Mouse (Mus musculus): ENCODE results near the gene Emc10. TPM values are rescaled to one million over a fixed set of nuclear protein-coding genes. Genes with fewer than 3 reads are reported as not detected.

Gene Emc10
- total and polyA plus RNA-seq, 3 experiments, result 91.4 to 149 TPM; not detected in 1

- no peak overlapping the region for H3K4me3 ChIP-seq (ENCODE audit: control insufficient read depth in 1 of 2, insufficient read depth in 1 of 2, low read depth in 2 of 2, low read length in 2 of 2)
- H3K27ac ChIP-seq (ENCODE audit: control insufficient read depth, low read depth, low read length), result no peak overlapping the region
- no peaks in the 10 kb centered on the region; the same call in 1 of the 2 replicates for H3K79me2 ChIP-seq (ENCODE audit: control insufficient read depth, insufficient read depth, low read length, poor library complexity)
- H3K27me3 ChIP-seq (ENCODE audit: control insufficient read depth in 1 of 2, insufficient read depth in 2 of 2, low read length in 2 of 2), result peaks cover 0 to 1% of the 10 kb centered on the region in 2 experiments; a peak in 2 of 4 replicates
- H3K4me1 ChIP-seq (ENCODE audit: control insufficient read depth in 1 of 2, insufficient read depth in 2 of 2, low read length in 2 of 2), result no peaks in the 10 kb centered on the region
- no peaks in the 10 kb centered on the region for H3K9me3 ChIP-seq (replicated peaks; ENCODE audit: insufficient read depth, low read length)
- no peak for DNase-seq (ENCODE audit: low read depth, low spot score)
- no peaks in the 10 kb centered on the region for H3K36me3 ChIP-seq (ENCODE audit: control insufficient read depth in 1 of 2, insufficient read depth in 2 of 2, low read length in 2 of 2)
- TF ChIP-seq ETS1 (IDR thresholded peaks at IDR 0.05; ENCODE audit: low read depth, low read length) (no peak), SIN3A (IDR thresholded peaks at IDR 0.05; ENCODE audit: low read length) (no peak), MXI1 (IDR thresholded peaks at IDR 0.05; ENCODE audit: low read depth, low read length) (no peak), E2F4 (IDR thresholded peaks at IDR 0.05; ENCODE audit: borderline replicate concordance, low read depth, low read length) (no peak), POLR2A (IDR thresholded peaks at IDR 0.05; ENCODE audit: control insufficient read depth in 1 of 2, insufficient read depth in 1 of 2, low read depth in 1 of 2, low read length in 2 of 2, poor library complexity in 1 of 2) (no peak)
- no peak overlapping the region for H3K9ac ChIP-seq (ENCODE audit: control insufficient read depth, low read depth, low read length, poor library complexity, severe bottlenecking)
Observed at GRCm38 (mm10) chr7:44523056-44523455, 26.7 kb upstream of the Emc10 start.

GRCm38 (mm10) chr7:44521710-44522109 lies 25.4 kb upstream of the Emc10 start:
- Histone ChIP-seq H3K27ac (ENCODE audit: control insufficient read depth, low read depth, low read length) (no peak overlapping the region), H3K4me3 (ENCODE audit: control insufficient read depth in 1 of 2, insufficient read depth in 1 of 2, low read depth in 2 of 2, low read length in 2 of 2) (no peak overlapping the region), H3K9me3 (replicated peaks; ENCODE audit: insufficient read depth, low read length) (no peaks in the 10 kb centered on the region), H3K4me1 (ENCODE audit: control insufficient read depth in 1 of 2, insufficient read depth in 2 of 2, low read length in 2 of 2) (no peaks in the 10 kb centered on the region), H3K79me2 (ENCODE audit: control insufficient read depth, insufficient read depth, low read length, poor library complexity) (no peaks in the 10 kb centered on the region), H3K27me3 (ENCODE audit: control insufficient read depth in 1 of 2, insufficient read depth in 2 of 2, low read length in 2 of 2) (peaks cover 0 to 2% of the 10 kb centered on the region in 2 experiments; a peak in 3 of 4 replicates), H3K36me3 (ENCODE audit: control insufficient read depth in 1 of 2, insufficient read depth in 2 of 2, low read length in 2 of 2) (no peaks in the 10 kb centered on the region), H3K9ac (ENCODE audit: control insufficient read depth, low read depth, low read length, poor library complexity, severe bottlenecking) (no peak overlapping the region)
- TF ChIP-seq CTCF (IDR thresholded peaks at IDR 0.05 in 2 of 3, conservative IDR thresholded peaks at IDR 0.05 in 1 of 3; ENCODE audit: control insufficient read depth in 1 of 3, insufficient read depth in 1 of 3, low read depth in 2 of 3, low read length in 3 of 3, poor library complexity in 1 of 3, severe bottlenecking in 1 of 3) (peak; percentile 19 to 56 (median 40); a peak in 5 of 6 replicates), SMC3 (IDR thresholded peaks at IDR 0.05; ENCODE audit: low read depth, low read length) (peak; percentile 14; the same call in 1 of the 2 replicates), CHD2 (IDR thresholded peaks at IDR 0.05; ENCODE audit: low read length) (no peak), RAD21 (IDR thresholded peaks at IDR 0.05; ENCODE audit: low read depth, low read length) (peak; percentile 36), CHD1 (IDR thresholded peaks at IDR 0.05; ENCODE audit: low read depth, low read length) (no peak), POLR2AphosphoS5 (IDR thresholded peaks at IDR 0.05; ENCODE audit: borderline replicate concordance, low read depth, low read length) (no peak)
- no peak for DNase-seq (ENCODE audit: low read depth, low spot score)

GRCm38 (mm10) chr7:44520990-44521389 lies 24.7 kb upstream of the Emc10 start:
- Histone ChIP-seq H3K36me3 (ENCODE audit: control insufficient read depth in 1 of 2, insufficient read depth in 2 of 2, low read length in 2 of 2) (no peaks in the 10 kb centered on the region), H3K4me3 (ENCODE audit: control insufficient read depth in 1 of 2, insufficient read depth in 1 of 2, low read depth in 2 of 2, low read length in 2 of 2) (no peak overlapping the region), H3K79me2 (ENCODE audit: control insufficient read depth, insufficient read depth, low read length, poor library complexity) (no peaks in the 10 kb centered on the region), H3K4me1 (ENCODE audit: control insufficient read depth in 1 of 2, insufficient read depth in 2 of 2, low read length in 2 of 2) (no peaks in the 10 kb centered on the region), H3K9ac (ENCODE audit: control insufficient read depth, low read depth, low read length, poor library complexity, severe bottlenecking) (no peak overlapping the region), H3K27ac (ENCODE audit: control insufficient read depth, low read depth, low read length) (no peak overlapping the region), H3K9me3 (replicated peaks; ENCODE audit: insufficient read depth, low read length) (no peaks in the 10 kb centered on the region), H3K27me3 (ENCODE audit: control insufficient read depth in 1 of 2, insufficient read depth in 2 of 2, low read length in 2 of 2) (peaks cover 0 to 3% of the 10 kb centered on the region in 2 experiments; a peak in 3 of 4 replicates)
- TF ChIP-seq UBTF (IDR thresholded peaks at IDR 0.05; ENCODE audit: borderline replicate concordance, insufficient read depth, low read depth, low read length) (no peak), ELF1 (IDR thresholded peaks at IDR 0.05; ENCODE audit: low read depth, low read length) (no peak), E2F4 (IDR thresholded peaks at IDR 0.05; ENCODE audit: borderline replicate concordance, low read depth, low read length) (no peak), NELFE (IDR thresholded peaks at IDR 0.05; ENCODE audit: low read depth, low read length) (no peak), POLR2AphosphoS2 (IDR thresholded peaks at IDR 0.05; ENCODE audit: low read length) (no peak), ZC3H11A (IDR thresholded peaks at IDR 0.05; ENCODE audit: low read depth, low read length) (no peak), GATA1 (IDR thresholded peaks at IDR 0.05; ENCODE audit: low read depth, low read length) (no peak), SMC3 (IDR thresholded peaks at IDR 0.05; ENCODE audit: low read depth, low read length) (no peak), ZKSCAN1 (IDR thresholded peaks at IDR 0.05; ENCODE audit: low read depth, low read length) (no peak), USF1 (IDR thresholded peaks at IDR 0.05; ENCODE audit: low read depth, low read length) (no peak), MXI1 (IDR thresholded peaks at IDR 0.05; ENCODE audit: low read depth, low read length) (no peak), RCOR1 (IDR thresholded peaks at IDR 0.05; ENCODE audit: low read depth, low read length) (no peak), JUND (IDR thresholded peaks at IDR 0.05; ENCODE audit: low read depth, low read length) (no peak), CTCF (IDR thresholded peaks at IDR 0.05 in 2 of 3, conservative IDR thresholded peaks at IDR 0.05 in 1 of 3; ENCODE audit: control insufficient read depth in 1 of 3, insufficient read depth in 1 of 3, low read depth in 2 of 3, low read length in 3 of 3, poor library complexity in 1 of 3, severe bottlenecking in 1 of 3) (no peak)
- DNase-seq (ENCODE audit: low read depth, low spot score), result no peak
